Mouse (Mus musculus) CH12.LX (cell line): Measurements from ENCODE around the gene Serpinb2. TPM values are rescaled to one million over a fixed set of nuclear protein-coding genes. Genes with fewer than 3 reads are reported as not detected.

Source experiments
- DNase-seq: peaks from one replicate; pipeline ENCODE4 v3.0.0-alpha.2; 2013; ENCODE audit errors: extremely low read depth
- H3K27ac ChIP-seq: 2 replicates; pipeline ENCODE4 v1.5.1; 2012; ENCODE audit warnings: low read depth, mild to moderate bottlenecking, control low read depth, moderate library complexity; ENCODE audit not compliant: insufficient read depth
- H3K27me3 ChIP-seq: replicated peaks from 2 replicates; pipeline ENCODE3; 2012; ENCODE audit warnings: inconsistent platforms
- H3K36me3 ChIP-seq, 2 experiments: replicated peaks in 1 of 2; 2 replicates each; pipeline versions ENCODE3 to v1.6.1; 2012; ENCODE audit warnings: inconsistent platforms in 1 of 2, low read length in 1 of 2, mild to moderate bottlenecking in 1 of 2, mixed read lengths in 1 of 2, moderate library complexity in 1 of 2; ENCODE audit not compliant: control insufficient read depth in 1 of 2, insufficient read depth in 1 of 2
- H3K4me1 ChIP-seq, 2 experiments: 2 replicates each; pipeline ENCODE4 v1.6.1; 2012; ENCODE audit warnings: inconsistent platforms in 1 of 2, moderate library complexity in 1 of 2; ENCODE audit not compliant: insufficient read depth in 2 of 2, control insufficient read depth in 1 of 2
- H3K4me2 ChIP-seq: 2 replicates; pipeline ENCODE4 v1.6.1; 2012; ENCODE audit warnings: low read depth, mild to moderate bottlenecking, control low read depth; ENCODE audit not compliant: poor library complexity, insufficient read depth, severe bottlenecking
- H3K4me3 ChIP-seq, 3 experiments: fragments of 150-350 bp in 1 of 3; sonication (generic) in 1 of 3; replicated peaks in 1 of 3; 2 replicates each; pipeline versions ENCODE3 to v1.5.1; 2011 to 2012; ENCODE audit warnings: low read depth in 2 of 3, low read length in 2 of 3, mild to moderate bottlenecking in 2 of 3, moderate library complexity in 2 of 3, control low read depth in 1 of 3, improper control_type of control experiment in 1 of 3, inconsistent platforms in 1 of 3, mixed read lengths in 1 of 3; ENCODE audit not compliant: poor library complexity in 1 of 3
- H3K79me2 ChIP-seq: replicated peaks from 2 replicates; pipeline ENCODE4 v1.6.1; 2012; ENCODE audit warnings: mild to moderate bottlenecking, moderate library complexity; ENCODE audit not compliant: control insufficient read depth, poor library complexity, insufficient read depth, severe bottlenecking; ENCODE audit errors: extremely low read depth
- H3K9ac ChIP-seq: 2 replicates; pipeline ENCODE4 v1.6.1; 2012; ENCODE audit warnings: low read depth, mild to moderate bottlenecking, control low read depth, moderate library complexity; ENCODE audit not compliant: insufficient read depth
- H3K9me3 ChIP-seq: replicated peaks from 2 replicates; pipeline ENCODE3; 2012; ENCODE audit warnings: low read length, inconsistent platforms, mixed read lengths
- BHLHE40 ChIP-seq: IDR thresholded peaks from 2 replicates; pipeline ENCODE4 v1.6.1; 2011; ENCODE audit warnings: mild to moderate bottlenecking, low read depth, low read length, improper control_type of control experiment
- CHD1 ChIP-seq: IDR thresholded peaks from 2 replicates; pipeline ENCODE4 v1.6.1; 2012; ENCODE audit warnings: low read depth, low read length, improper control_type of control experiment, inconsistent platforms
- CHD2 ChIP-seq: IDR thresholded peaks from 2 replicates; pipeline ENCODE4 v1.6.1; 2011; ENCODE audit warnings: low read length, improper control_type of control experiment
- CTCF ChIP-seq, 2 experiments: IDR thresholded peaks in 1 of 2; conservative IDR thresholded peaks in 1 of 2; 2 replicates each; pipeline ENCODE4 v1.5.1; 2011 to 2012; ENCODE audit warnings: low read depth in 2 of 2, low read length in 2 of 2, improper control_type of control experiment in 1 of 2, inconsistent platforms in 1 of 2, mild to moderate bottlenecking in 1 of 2, moderate library complexity in 1 of 2
- EP300 ChIP-seq: IDR thresholded peaks from 2 replicates; pipeline ENCODE4 v1.6.1; 2011; ENCODE audit warnings: low read length, improper control_type of control experiment
- ETS1 ChIP-seq: conservative IDR thresholded peaks from 2 replicates; pipeline ENCODE4 v1.6.1; 2012; ENCODE audit warnings: low read depth, mild to moderate bottlenecking, inconsistent platforms, low read length, improper control_type of control experiment, moderate library complexity
- GABPA ChIP-seq: IDR thresholded peaks from 2 replicates; pipeline ENCODE4 v1.6.1; 2012; ENCODE audit warnings: low read depth, low read length, improper control_type of control experiment, inconsistent platforms; ENCODE audit not compliant: insufficient replicate concordance
- JUND ChIP-seq: conservative IDR thresholded peaks from 2 replicates; pipeline ENCODE4 v1.6.1; 2011; ENCODE audit warnings: low read depth, low read length, improper control_type of control experiment
- MYC ChIP-seq: IDR thresholded peaks from 2 replicates; pipeline ENCODE4 v1.6.1; 2011; ENCODE audit warnings: low read depth, mild to moderate bottlenecking, improper control_type of control experiment, low read length
- NELFE ChIP-seq: IDR thresholded peaks from 2 replicates; pipeline ENCODE4 v1.6.1; 2011; ENCODE audit warnings: low read depth, low read length, improper control_type of control experiment
- PAX5 ChIP-seq: IDR thresholded peaks from 2 replicates; pipeline ENCODE4 v1.6.1; 2012; ENCODE audit warnings: low read length, inconsistent platforms, mixed read lengths
- POLR2AphosphoS2 ChIP-seq: IDR thresholded peaks from 2 replicates; pipeline ENCODE4 v1.6.1; 2011; ENCODE audit warnings: low read depth, low read length, improper control_type of control experiment
- SMC3 ChIP-seq: IDR thresholded peaks from 2 replicates; pipeline ENCODE4 v1.6.1; 2011; ENCODE audit warnings: low read depth, low read length, improper control_type of control experiment
- ZC3H11A ChIP-seq: IDR thresholded peaks from 2 replicates; pipeline ENCODE4 v1.6.1; 2012; ENCODE audit warnings: low read depth, mild to moderate bottlenecking, inconsistent platforms, low read length, improper control_type of control experiment
- ZKSCAN1 ChIP-seq: IDR thresholded peaks from 2 replicates; pipeline ENCODE4 v1.6.1; 2012; ENCODE audit warnings: low read depth, inconsistent platforms, low read length, improper control_type of control experiment, borderline replicate concordance
- dilution Hi-C: fragments of 300-500 bp; cut with MboI; formaldehyde crosslinking; loops from 2 replicates; pipeline ENCODE4 v1.14.3; 2020; ENCODE audit warnings: low sequenced_read_pairs; ENCODE audit not compliant: extremely low pct_unique_long_range_greater_than_20kb, extremely low pct_ligation_motif_present
- in situ Hi-C: fragments of 300-500 bp; cut with MboI; formaldehyde crosslinking; loops from 3 replicates; pipeline ENCODE4 v1.14.3; 2019; ENCODE audit warnings: low sequenced_read_pairs, low pct_ligation_motif_present, low pct_unique_long_range_greater_than_20kb, mixed read lengths
- polyA plus RNA-seq: library from polyadenylated mRNA; unstranded; fragments of >175 nt; gene quantifications from 2 replicates; pipeline ENCODE4 v1.2.1, GENCODE M21; 2012; ENCODE audit warnings: low read depth; ENCODE audit not compliant: insufficient read length
- total RNA-seq, 2 experiments: library from RNA; depleted of rRNA; stranded (reverse); fragments of 300-350 nt in 1 of 2; fragments of >200 nt in 1 of 2; gene quantifications; 2 replicates each; pipeline ENCODE4 v1.2.3; 2012 to 2014

The Serpinb2 gene
- total and polyA plus RNA-seq, 3 experiments, result not detected

DNA sequence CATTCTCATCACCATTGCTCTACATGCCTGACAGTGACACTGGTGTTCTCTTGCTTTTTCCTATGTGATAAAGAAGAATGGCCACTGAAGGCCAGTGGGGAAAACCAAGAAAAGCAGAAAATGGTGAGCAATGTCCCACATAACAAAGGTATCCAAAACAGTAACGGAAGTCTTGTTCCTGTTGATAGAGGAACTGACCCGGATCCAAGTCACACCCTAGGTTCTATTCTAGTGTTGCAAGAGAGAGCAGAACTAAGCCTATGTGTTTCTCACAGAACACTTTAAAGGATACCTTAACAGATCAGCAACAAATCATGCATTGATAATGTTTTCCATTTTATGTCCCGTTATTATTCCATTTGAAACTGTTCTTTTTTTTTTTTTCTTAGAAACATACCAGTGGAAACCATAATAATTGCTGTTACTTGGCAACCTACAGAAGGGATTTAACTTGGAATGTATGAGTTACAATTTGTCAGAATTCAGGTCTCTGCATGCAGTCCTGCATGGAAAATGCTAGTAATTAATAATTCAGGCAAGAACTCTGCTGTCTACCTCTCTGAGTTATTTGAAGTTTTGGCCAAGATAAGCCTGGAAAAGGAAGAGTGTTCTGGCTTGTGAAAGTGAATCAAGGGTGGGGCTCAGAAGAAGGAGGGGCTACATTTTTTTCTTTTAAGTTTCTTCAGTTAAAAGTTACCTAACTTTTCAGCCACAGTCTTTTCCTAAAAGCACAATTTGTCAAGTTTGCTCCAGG lies 17.3 kb downstream of the Serpinb2 start:
- Histone ChIP-seq H3K27me3 (no peaks in the 10 kb centered on the region), H3K4me3 (no peak overlapping the region), H3K36me3 (no peaks in the 10 kb centered on the region), H3K9me3 (no peaks in the 10 kb centered on the region), H3K9ac (no peak overlapping the region), H3K79me2 (no peaks in the 10 kb centered on the region), H3K27ac (no peak overlapping the region), H3K4me2 (no peak overlapping the region; the same call in 1 of the 2 replicates), H3K4me1 (peaks cover 1 to 20% of the 10 kb centered on the region in 2 experiments; a peak in 3 of 4 replicates)
- no peak for DNase-seq
- TF ChIP-seq ETS1 (no peak), CHD1 (no peak), JUND (no peak), ZKSCAN1 (no peak), BHLHE40 (no peak), MYC (no peak), PAX5 (no peak), POLR2AphosphoS2 (no peak), CHD2 (no peak), ZC3H11A (no peak), GABPA (no peak)
- dilution Hi-C loops, result no loop called here
- in situ Hi-C loops, result no loop called here

DNA sequence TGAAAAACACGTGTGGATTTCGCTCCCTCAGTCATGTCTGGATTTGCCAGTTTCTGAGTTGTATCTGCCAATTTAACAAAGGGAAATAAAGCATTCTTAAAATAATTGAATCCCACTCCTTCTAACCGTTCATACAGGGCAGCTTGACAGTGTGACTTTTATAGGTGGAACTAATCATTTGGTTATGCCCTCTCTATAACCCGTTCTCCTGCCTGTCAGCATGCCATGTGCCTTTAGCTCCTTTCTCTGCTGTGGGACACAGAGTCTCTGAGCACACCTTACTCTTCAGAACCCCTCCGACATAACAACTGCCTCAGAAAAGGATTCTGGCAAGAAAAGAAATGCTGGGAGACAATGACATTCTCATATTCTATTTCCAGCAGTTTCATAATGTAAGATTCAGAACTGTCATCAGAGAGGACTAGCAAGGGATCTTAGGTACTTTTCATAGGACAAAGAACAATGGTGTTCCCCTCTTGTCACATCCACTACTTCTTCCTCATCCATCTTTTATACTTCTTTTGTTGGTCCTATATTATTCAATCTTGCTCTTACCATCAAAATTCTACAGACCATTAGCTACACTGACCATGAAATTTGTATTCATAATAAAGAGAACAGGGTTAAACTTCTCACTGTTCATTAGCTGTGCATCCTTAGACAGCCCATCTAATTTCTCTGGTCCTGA lies 18.3 kb downstream of the Serpinb2 start:
- H3K4me1 ChIP-seq, result peaks cover 4 to 30% of the 10 kb centered on the region in 2 experiments
- H3K4me3 ChIP-seq, result no peak overlapping the region
- H3K27ac ChIP-seq, result no peak overlapping the region
- TF ChIP-seq ZC3H11A (no peak), POLR2AphosphoS2 (no peak)
- in situ Hi-C loops, result no loop called here
- no peak overlapping the region for H3K9ac ChIP-seq
- no peak for DNase-seq
- H3K4me2 ChIP-seq, result no peak overlapping the region
- no peaks in the 10 kb centered on the region for H3K9me3 ChIP-seq
- H3K27me3 ChIP-seq, result no peaks in the 10 kb centered on the region
- no peaks in the 10 kb centered on the region for H3K79me2 ChIP-seq
- H3K36me3 ChIP-seq, result no peaks in the 10 kb centered on the region
- dilution Hi-C loops, result no loop called here

DNA sequence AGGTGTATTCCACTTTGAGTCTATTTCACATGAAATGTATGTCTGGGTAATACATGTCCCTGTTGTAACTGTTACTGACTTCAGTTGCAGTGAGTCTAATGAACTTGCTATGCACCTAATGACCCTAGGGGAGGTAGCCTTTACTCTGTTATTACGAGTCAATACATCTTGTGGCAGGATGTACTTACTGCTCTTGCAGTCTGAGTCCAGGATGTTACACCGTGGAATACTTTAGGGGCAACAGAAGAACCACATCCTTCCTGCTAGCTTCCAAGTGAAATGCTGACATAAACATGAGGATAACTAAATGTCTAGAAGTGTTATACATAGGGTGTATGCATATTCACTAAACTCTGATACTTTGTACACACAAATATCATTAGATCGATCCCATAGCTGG lies 22.5 kb downstream of the Serpinb2 start:
- TF ChIP-seq MYC, result no peak
- TF ChIP-seq CTCF (conservative IDR thresholded peaks at IDR 0.05 in 1 of 2, IDR thresholded peaks at IDR 0.05 in 1 of 2; ENCODE audit: low read depth in 2 of 2, low read length in 2 of 2), result no peak
- TF ChIP-seq EP300, result no peak
- TF ChIP-seq NELFE, result no peak
- TF ChIP-seq SMC3, result no peak
- in situ Hi-C loops, result no loop called here
- Histone ChIP-seq H3K27me3 (no peaks in the 10 kb centered on the region), H3K79me2 (no peaks in the 10 kb centered on the region), H3K36me3 (no peaks in the 10 kb centered on the region), H3K9me3 (no peaks in the 10 kb centered on the region), H3K27ac (no peak overlapping the region), H3K4me1 (peaks cover 4 to 34% of the 10 kb centered on the region in 2 experiments), H3K4me2 (no peak overlapping the region), H3K9ac (no peak overlapping the region), H3K4me3 (no peak overlapping the region)
- no peak for DNase-seq
- dilution Hi-C loops, result no loop called here
